Mouse (Mus musculus): Measurements from ENCODE around the gene Thtpa.

DNA sequence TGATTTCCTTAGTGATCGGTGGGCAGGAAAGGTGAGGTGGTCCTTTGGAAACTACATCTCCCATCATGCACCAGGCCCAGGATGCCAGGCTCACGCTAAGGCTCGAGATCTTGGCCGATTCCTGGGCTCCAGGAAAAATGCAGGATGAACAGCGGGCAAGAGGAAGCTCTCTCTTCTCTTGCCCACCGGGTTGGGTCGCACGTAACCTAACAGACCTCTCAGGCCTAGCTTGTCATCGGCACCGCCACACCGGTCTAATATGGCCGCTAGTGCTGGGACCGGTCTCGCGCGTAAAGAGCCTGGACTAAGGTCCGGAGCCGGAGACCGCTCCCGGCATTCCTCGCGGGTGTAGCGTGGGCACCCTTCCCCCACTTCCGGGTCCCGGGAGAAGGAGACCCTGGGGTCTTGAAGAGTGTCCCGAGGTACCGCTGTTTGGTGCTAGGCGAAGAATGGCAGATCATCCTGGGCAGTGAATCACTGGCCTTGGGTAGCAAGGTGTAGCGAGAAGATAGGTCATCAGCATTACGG is at the start of gene Thtpa:
- no peak for TF ChIP-seq CTCF (IDR thresholded peaks at IDR 0.05; ENCODE audit: low read depth, low read length)
- no peak for TF ChIP-seq POLR2AphosphoS5 (IDR thresholded peaks at IDR 0.05; ENCODE audit: insufficient replicate concordance, low read depth, low read length)
- no peak for TF ChIP-seq GATA2 (IDR thresholded peaks at IDR 0.05; ENCODE audit: borderline replicate concordance, low read depth, low read length)
- TF ChIP-seq GATA1 (IDR thresholded peaks at IDR 0.05; ENCODE audit: borderline replicate concordance, low read length), result no peak
